Mouse (Mus musculus) gastrocnemius, postnatal 36 days (tissue): Measurements from ENCODE around the gene Olfr812. TPM values are rescaled to one million over a fixed set of nuclear protein-coding genes. Genes with fewer than 3 reads are reported as not detected.
"Not testable (repeated sequence)": the region's sequence is repeated elsewhere in the genome, so short reads cannot be mapped to it uniquely, and the experiment has no call there.

Source experiments
- DNase-seq, 2 experiments: peaks; one replicate each; pipeline ENCODE4 v3.0.0; 2022
- intact Hi-C: fragments of 180-260 bp; cut with DNase I; formaldehyde crosslinking; loops from one replicate; pipeline ENCODE4 v1.15.1; 2025
- long read RNA-seq, 2 experiments: library from polyadenylated mRNA; stranded (forward); transcript quantifications; one replicate each; pipeline ENCODE4 v2.0.0; 2021
- total RNA-seq, 2 experiments: library from RNA; stranded (reverse); gene quantifications; 2 replicates each; pipeline ENCODE4 v1.2.3; 2021

Gene Olfr812
- total RNA-seq, result not detected
- long read RNA-seq, experiment 1, result 0 reads
- long read RNA-seq, experiment 2, result 0 reads

- DNase-seq, result no peak
- intact Hi-C loops, result no loop called here
Measured at GRCm38 (mm10) chr10:129845994-129846393, at the start of gene Olfr812. Gene Olfr812 (minus strand): TSS chr10:129846094.

GRCm38 (mm10) chr10:129885934-129886333 lies 40.0 kb upstream of the Olfr812 start:
- DNase-seq, result no peak
- intact Hi-C loops, result no loop called here

- DNase-seq, intact Hi-C loops: not testable (repeated sequence)
Measured at GRCm38 (mm10) chr10:129885496-129885895, 39.6 kb upstream of the Olfr812 start.

- intact Hi-C loops, DNase-seq: not testable (repeated sequence)
Measured at GRCm38 (mm10) chr10:129879751-129880150, 33.9 kb upstream of the Olfr812 start, which contains the start of gene Olfr814. Gene Olfr814 (minus strand): TSS chr10:129879851.

- DNase-seq, result no peak
- intact Hi-C loops, result no loop called here
Measured at GRCm38 (mm10) chr10:129855067-129855466, 9.2 kb upstream of the Olfr812 start, which contains the start of gene Olfr813. Gene Olfr813 (plus strand): TSS chr10:129855367.

- DNase-seq, result no peak
- intact Hi-C loops, result no loop called here
Measured at GRCm38 (mm10) chr10:129847343-129847742, 1.4 kb upstream of the Olfr812 start.

GRCm38 (mm10) chr10:129804296-129804695 lies 41.6 kb downstream of the Olfr812 start, which contains the start of gene Olfr811:
Gene Olfr811 (minus strand): TSS chr10:129804396.
- no peak for DNase-seq
- intact Hi-C loops, result no loop called here

GRCm38 (mm10) chr10:129794817-129795216 lies 51.1 kb downstream of the Olfr812 start, which contains the start of gene Olfr810:
Gene Olfr810 (minus strand): TSS chr10:129794917.
- intact Hi-C loops, result no loop called here

More at GRCm38 (mm10) chr10:129794817-129795216, 51.1 kb downstream of the Olfr812 start, which contains the start of gene Olfr810:
- DNase-seq, result no peak

Other genes starting within 250 kb of the Olfr812 start
- gene Olfr796, start 233.5 kb downstream of the Olfr812 start, total RNA-seq, result not detected
- gene Olfr798, start 218.2 kb downstream of the Olfr812 start, total RNA-seq, result not detected
- gene Olfr799, start 208.6 kb downstream of the Olfr812 start, total RNA-seq, result not detected
- gene Olfr800, start 188.4 kb downstream of the Olfr812 start, total RNA-seq, result not detected
- gene Olfr801, start 172.2 kb downstream of the Olfr812 start, total RNA-seq, result not detected
- not detected for gene Olfr802, start 157.9 kb downstream of the Olfr812 start, total RNA-seq
- not detected for gene Olfr803, start 151.8 kb downstream of the Olfr812 start, total RNA-seq
- gene Olfr804, start 142.9 kb downstream of the Olfr812 start, total RNA-seq, result not detected
- not detected for gene Olfr805, start 116.7 kb downstream of the Olfr812 start, total RNA-seq
- not detected for gene Olfr806, start 104.2 kb downstream of the Olfr812 start, total RNA-seq
- gene Olfr807, start 88.3 kb downstream of the Olfr812 start, total RNA-seq, result not detected
- gene Olfr808, start 80.6 kb downstream of the Olfr812 start, total RNA-seq, result not detected
- not detected for gene Olfr809, start 71.5 kb downstream of the Olfr812 start, total RNA-seq
- gene Olfr810, start 51.2 kb downstream of the Olfr812 start, total RNA-seq, result not detected
- gene Olfr811, start 41.7 kb downstream of the Olfr812 start, total RNA-seq, result not detected
- not detected for gene Olfr813, start 9.3 kb upstream of the Olfr812 start, total RNA-seq
- gene Olfr814, start 33.8 kb upstream of the Olfr812 start, total RNA-seq, result not detected
- gene Olfr815, start 59.8 kb upstream of the Olfr812 start, total RNA-seq, result not detected
- not detected for gene Olfr816, start 69.5 kb upstream of the Olfr812 start, total RNA-seq
- not detected for gene Olfr818, start 103.0 kb upstream of the Olfr812 start, total RNA-seq
- not detected for gene Olfr819, start 121.2 kb upstream of the Olfr812 start, total RNA-seq
- gene Olfr247, start 130.0 kb upstream of the Olfr812 start, total RNA-seq, result not detected
- gene Gm10310, start 139.0 kb upstream of the Olfr812 start, total RNA-seq, result not detected
- not detected for gene Olfr820, start 166.5 kb upstream of the Olfr812 start, total RNA-seq
- not detected for gene Olfr821, start 184.3 kb upstream of the Olfr812 start, total RNA-seq
- not detected for gene Olfr822, start 225.1 kb upstream of the Olfr812 start, total RNA-seq